Mouse (Mus musculus) ES-E14 (cell line): ENCODE data around the gene Tmem140.

Experiments
- CHD2 ChIP-seq: IDR thresholded peaks from 2 replicates; pipeline ENCODE4 v1.6.1; 2014; ENCODE audit warnings: mild to moderate bottlenecking, low read depth, low read length, inconsistent platforms
- ZNF384 ChIP-seq: IDR thresholded peaks from 2 replicates; pipeline ENCODE4 v1.6.1; 2012; ENCODE audit warnings: low read depth, low read length, inconsistent platforms

- no peak for TF ChIP-seq ZNF384
- no peak for TF ChIP-seq CHD2
Measured at GRCm38 (mm10) chr6:34920631-34921030, 57.7 kb downstream of the Tmem140 start.
